Mouse (Mus musculus) intestine, embryonic 15.5 days (tissue): ENCODE measurements around the gene B3gnt8. TPM values are rescaled to one million over a fixed set of nuclear protein-coding genes. Genes with fewer than 3 reads are reported as not detected.

Source experiments
- ATAC-seq: fragments of 200-750 bp; cut with Nextera tagmentation; 2 replicates; pipeline ENCODE4 v1.8.0; 2017; ENCODE audit warnings: moderate TSS enrichment, moderate library complexity
- H3K27ac ChIP-seq: fragments of 300-500 bp; sonication (generic); 2 replicates; pipeline ENCODE4 v1.5.1; 2015; ENCODE audit warnings: mild to moderate bottlenecking, inconsistent platforms
- H3K27me3 ChIP-seq: fragments of 300-500 bp; sonication (generic); replicated peaks from 2 replicates; pipeline ENCODE4 v1.6.1; 2015; ENCODE audit warnings: inconsistent platforms
- H3K36me3 ChIP-seq: fragments of 300-500 bp; sonication (generic); 2 replicates; pipeline ENCODE4 v1.6.1; 2015; ENCODE audit warnings: inconsistent platforms
- H3K4me1 ChIP-seq: fragments of 300-500 bp; sonication (generic); replicated peaks from 2 replicates; pipeline ENCODE4 v1.6.1; 2015; ENCODE audit warnings: inconsistent platforms
- H3K4me2 ChIP-seq: fragments of 300-500 bp; sonication (generic); replicated peaks from 2 replicates; pipeline ENCODE4 v1.6.1; 2015; ENCODE audit warnings: mild to moderate bottlenecking, inconsistent platforms
- H3K4me3 ChIP-seq: fragments of 300-500 bp; sonication (generic); replicated peaks from 2 replicates; pipeline ENCODE4 v1.5.1; 2015; ENCODE audit warnings: inconsistent platforms
- H3K9ac ChIP-seq: fragments of 300-500 bp; sonication (generic); 2 replicates; pipeline ENCODE4 v1.6.1; 2015; ENCODE audit warnings: inconsistent platforms
- H3K9me3 ChIP-seq: fragments of 300-500 bp; sonication (generic); 2 replicates; pipeline ENCODE4 v1.6.1; 2016; ENCODE audit warnings: inconsistent platforms
- WGBS: fragments of 180-500 bp; shearing (Covaris S2); methylation state at CpG from one replicate; pipeline ENCODE4 v1.1.7; 2015; 5-methylcytosine and 5-hydroxymethylcytosine counted together
- polyA plus RNA-seq: library from polyadenylated mRNA; unstranded; fragments of >200 nt; fragmentation: Nextera tagmentation; extraction: Ambion mirVana; gene quantifications from 2 replicates; pipeline ENCODE4 v1.2.1, GENCODE M21; 2015

Gene B3gnt8
- polyA plus RNA-seq, 1 experiment from 2014 or later = 7.1 TPM

DNA sequence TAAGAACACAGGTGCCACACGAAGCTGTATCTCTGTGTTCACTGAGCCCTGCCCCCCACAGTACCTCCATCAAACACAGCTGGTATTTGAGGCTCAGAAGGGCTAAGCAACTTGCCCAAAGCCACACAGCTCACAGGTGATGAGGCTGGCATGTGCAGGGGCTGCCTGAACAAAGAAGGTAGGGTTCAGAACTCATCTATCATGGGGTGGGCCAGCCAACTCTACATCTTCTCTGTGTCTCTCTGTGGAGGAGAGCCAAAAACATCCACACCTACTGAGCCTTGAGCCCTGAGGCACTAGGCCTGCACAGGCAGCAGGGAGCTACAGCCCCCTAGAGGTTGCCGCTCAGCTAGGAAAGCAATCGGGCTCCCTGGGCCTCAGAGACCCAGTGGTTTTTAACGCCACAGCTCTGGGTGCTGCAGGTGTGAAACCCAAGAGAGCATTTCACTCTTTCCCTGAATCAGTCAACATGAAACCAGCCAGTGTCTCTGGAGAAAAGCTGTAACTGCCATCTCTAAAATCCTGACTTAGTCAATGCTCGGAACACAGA lies 21.2 kb downstream of the B3gnt8 start:
- no peak overlapping the region for H3K4me3 ChIP-seq
- H3K27ac ChIP-seq = no peak overlapping the region
- no peak for ATAC-seq
- no peaks in the 10 kb centered on the region for H3K27me3 ChIP-seq
- no peak overlapping the region for H3K9ac ChIP-seq
- H3K4me1 ChIP-seq = no peaks in the 10 kb centered on the region
- no peak overlapping the region for H3K4me2 ChIP-seq
- no peaks in the 10 kb centered on the region for H3K9me3 ChIP-seq
- 53% methylated on average over 5 of the region's 5 CpGs for WGBS
- H3K36me3 ChIP-seq = no peaks in the 10 kb centered on the region

DNA sequence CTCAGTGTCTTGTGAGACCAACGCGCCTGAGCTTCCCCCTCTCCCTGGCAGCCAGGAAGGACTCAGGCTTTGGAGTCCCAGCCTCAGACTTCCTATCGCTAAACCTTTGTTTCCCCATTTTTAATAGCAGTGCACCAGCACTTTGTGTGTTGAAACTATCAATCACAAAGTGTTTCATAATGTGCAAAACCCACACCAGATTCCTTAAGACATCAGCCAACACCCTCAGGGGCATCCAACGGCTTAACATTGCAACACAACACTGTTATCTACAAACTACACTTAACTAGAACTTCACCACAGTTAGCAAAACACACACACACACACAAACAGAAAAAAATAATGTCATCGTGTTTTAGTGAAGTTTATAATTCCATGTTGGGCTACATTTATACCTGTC lies 23.4 kb downstream of the B3gnt8 start:
- no peaks in the 10 kb centered on the region for H3K4me1 ChIP-seq
- H3K36me3 ChIP-seq = no peaks in the 10 kb centered on the region
- H3K9ac ChIP-seq = no peak overlapping the region
- no peaks in the 10 kb centered on the region for H3K9me3 ChIP-seq
- no peak overlapping the region for H3K4me2 ChIP-seq
- ATAC-seq = no peak
- WGBS = 76% methylated on average over 5 of the region's 5 CpGs
- H3K27ac ChIP-seq = no peak overlapping the region
- H3K27me3 ChIP-seq = no peaks in the 10 kb centered on the region
- no peak overlapping the region for H3K4me3 ChIP-seq

DNA sequence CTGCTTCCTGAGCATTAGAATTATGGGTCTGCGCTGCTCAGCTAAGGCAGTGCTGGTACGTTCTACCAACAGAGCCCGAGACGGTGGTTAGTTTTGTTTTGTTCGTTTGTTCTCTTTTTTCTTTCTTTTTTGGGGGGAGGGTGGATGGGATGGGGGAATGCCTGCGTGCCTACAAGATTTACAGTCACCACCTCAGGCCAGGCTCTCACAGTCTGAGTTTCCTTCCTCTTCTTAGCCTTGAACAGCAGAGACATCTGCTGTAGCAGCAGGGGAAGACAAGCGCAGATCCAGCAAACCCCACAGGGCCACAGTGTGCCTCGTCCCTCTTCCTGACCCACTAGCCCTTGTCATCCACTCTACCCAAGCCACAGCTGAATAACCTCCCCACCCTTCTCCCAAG lies 24.8 kb downstream of the B3gnt8 start:
- no peak overlapping the region for H3K4me3 ChIP-seq
- ATAC-seq = no peak
- H3K4me1 ChIP-seq = no peaks in the 10 kb centered on the region
- WGBS = 89% methylated on average over 8 of the region's 8 CpGs
- no peak overlapping the region for H3K9ac ChIP-seq
- H3K27ac ChIP-seq = no peak overlapping the region
- no peaks in the 10 kb centered on the region for H3K36me3 ChIP-seq
- H3K27me3 ChIP-seq = no peaks in the 10 kb centered on the region
- H3K9me3 ChIP-seq = no peaks in the 10 kb centered on the region
- no peak overlapping the region for H3K4me2 ChIP-seq

DNA sequence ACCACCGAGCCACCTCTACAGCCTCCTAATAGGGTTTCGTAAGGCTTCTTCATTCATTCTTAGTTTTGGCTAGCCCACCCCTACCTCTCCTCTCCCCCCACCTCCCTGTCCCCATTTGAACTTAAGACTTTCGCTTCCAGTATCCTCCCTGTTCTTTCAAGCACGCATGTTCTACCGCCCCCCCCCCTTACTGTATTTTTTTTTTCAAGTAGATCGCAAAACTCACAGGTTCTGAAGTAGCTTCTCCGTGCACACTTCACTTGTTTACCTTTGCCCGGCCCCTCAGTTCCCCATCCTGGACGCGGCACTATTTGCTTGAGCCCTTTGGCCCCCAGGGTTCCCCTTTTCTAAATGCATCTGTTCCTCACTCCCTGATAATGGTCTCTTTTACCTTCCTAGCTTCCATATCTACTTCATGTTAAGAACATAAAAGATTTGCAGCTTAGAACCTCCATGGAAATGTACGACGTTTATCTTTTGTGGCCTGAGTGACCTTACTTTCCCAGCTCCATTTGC lies 25.8 kb downstream of the B3gnt8 start:
- Histone ChIP-seq H3K4me3 (no peak overlapping the region), H3K9me3 (no peaks in the 10 kb centered on the region), H3K4me2 (no peak overlapping the region), H3K27me3 (no peaks in the 10 kb centered on the region), H3K27ac (no peak overlapping the region), H3K36me3 (no peaks in the 10 kb centered on the region), H3K4me1 (no peaks in the 10 kb centered on the region), H3K9ac (no peak overlapping the region)
- WGBS = 77% methylated on average over 12 of the region's 12 CpGs
- ATAC-seq = no peak

- Histone ChIP-seq H3K4me3 (no peak overlapping the region), H3K4me1 (peaks cover 10% of the 10 kb centered on the region; the same call in 1 of the 2 replicates), H3K9me3 (no peaks in the 10 kb centered on the region), H3K4me2 (no peak overlapping the region), H3K27me3 (no peaks in the 10 kb centered on the region), H3K36me3 (no peaks in the 10 kb centered on the region), H3K27ac (no peak overlapping the region), H3K9ac (no peak overlapping the region)
- no peak for ATAC-seq
- 70% methylated on average over 11 of the region's 11 CpGs for WGBS
These were observed 29.4 kb downstream of the B3gnt8 start for GRCm38 (mm10) chr7:25655601-25656428.

GRCm38 (mm10) chr7:25657785-25658184 lies 31.3 kb downstream of the B3gnt8 start:
- Histone ChIP-seq H3K27me3 (no peaks in the 10 kb centered on the region), H3K4me2 (peak overlapping the region; percentile 76), H3K36me3 (no peaks in the 10 kb centered on the region), H3K9me3 (no peaks in the 10 kb centered on the region), H3K4me3 (peak overlapping the region; percentile 55), H3K9ac (peak overlapping the region; percentile 61), H3K4me1 (peaks cover 10% of the 10 kb centered on the region; the same call in 1 of the 2 replicates), H3K27ac (no peak overlapping the region)
- 37% methylated on average over 10 of the region's 10 CpGs for WGBS
- no peak for ATAC-seq

DNA sequence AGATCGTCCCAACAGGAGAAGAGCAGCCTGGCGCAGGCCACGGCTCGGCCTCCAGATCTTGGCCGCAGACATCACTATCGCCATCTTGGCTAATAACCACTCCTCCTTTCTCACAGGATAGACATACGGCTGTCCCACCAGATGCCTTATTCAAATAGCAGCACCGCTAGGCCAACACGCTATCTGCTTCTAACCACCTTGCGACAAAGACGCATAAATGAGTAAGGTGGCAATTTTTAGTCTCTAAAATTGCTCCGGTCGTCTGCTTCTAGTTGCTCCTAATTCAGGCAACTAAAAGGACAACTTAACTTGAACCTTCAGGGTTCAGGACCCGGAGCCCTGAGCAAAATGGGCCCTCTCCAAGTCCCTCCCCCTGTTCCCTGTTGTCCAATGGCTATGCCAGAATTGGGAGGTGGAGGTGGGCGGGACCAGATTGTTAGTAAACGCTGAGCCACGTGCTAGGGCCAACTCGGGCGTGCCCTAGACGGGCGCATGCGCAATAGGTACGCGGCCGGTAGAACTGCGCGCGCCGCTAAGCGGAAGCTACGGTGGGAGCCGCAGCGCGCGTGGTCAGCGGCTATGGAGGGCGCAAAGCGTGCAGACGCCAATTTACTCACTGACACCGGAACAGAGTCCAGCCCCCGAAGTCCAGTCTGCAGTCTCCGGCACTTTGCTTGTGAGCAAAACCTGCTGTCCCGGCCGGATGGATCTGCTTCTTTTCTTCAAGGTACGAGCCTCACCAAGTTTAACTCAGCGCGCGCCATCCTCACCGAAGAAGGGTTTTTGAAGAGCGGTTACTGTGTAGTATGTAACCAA lies 32.4 kb downstream of the B3gnt8 start, which contains the start of the genes Bckdha and Exosc5:
Gene Bckdha (minus strand): TSS at position 325 of the 816 bp plus-strand sequence.
Gene Exosc5 (plus strand): TSS at position 508 of the 816 bp plus-strand sequence.
- Histone ChIP-seq H3K36me3 (no peaks in the 10 kb centered on the region), H3K4me1 (peaks cover 10% of the 10 kb centered on the region; the same call in 1 of the 2 replicates), H3K27me3 (no peaks in the 10 kb centered on the region), H3K4me3 (peak within 1 kb of the TSS; percentile 55), H3K4me2 (peak within 1 kb of the TSS; percentile 76), H3K27ac (peak within 1 kb of the TSS; percentile 57; the same call in 1 of the 2 replicates), H3K9me3 (no peaks in the 10 kb centered on the region), H3K9ac (peak within 1 kb of the TSS; percentile 61)
- under 1% methylated on average over 50 of the region's 50 CpGs for WGBS
- ATAC-seq = peak; percentile 100

DNA sequence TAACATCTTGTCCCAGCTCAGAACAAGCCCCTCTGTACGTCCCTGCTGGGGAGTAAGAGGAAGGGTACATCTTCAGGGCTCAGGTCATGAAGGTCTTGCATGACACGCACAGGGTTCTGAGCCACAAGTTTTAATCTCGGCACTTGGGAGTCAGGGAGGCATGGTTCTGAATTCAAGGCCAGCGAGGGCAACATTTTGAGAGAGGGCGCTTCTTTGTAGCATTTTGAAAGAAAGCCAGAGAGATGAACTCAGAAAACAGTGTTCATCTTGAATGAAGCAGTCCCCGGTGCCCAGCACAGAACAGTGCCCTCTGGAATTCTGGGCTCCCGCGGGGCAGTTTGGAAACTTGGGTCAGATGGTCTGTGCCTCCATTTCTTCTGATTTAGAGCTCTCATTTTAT lies 39.9 kb downstream of the B3gnt8 start:
- 93% methylated on average over 8 of the region's 8 CpGs for WGBS
- Histone ChIP-seq H3K27me3 (no peaks in the 10 kb centered on the region), H3K36me3 (peaks cover 16% of the 10 kb centered on the region; the same call in 1 of the 2 replicates), H3K4me1 (no peaks in the 10 kb centered on the region), H3K4me3 (no peak overlapping the region), H3K9me3 (no peaks in the 10 kb centered on the region), H3K27ac (no peak overlapping the region), H3K9ac (no peak overlapping the region), H3K4me2 (no peak overlapping the region)
- ATAC-seq = no peak

DNA sequence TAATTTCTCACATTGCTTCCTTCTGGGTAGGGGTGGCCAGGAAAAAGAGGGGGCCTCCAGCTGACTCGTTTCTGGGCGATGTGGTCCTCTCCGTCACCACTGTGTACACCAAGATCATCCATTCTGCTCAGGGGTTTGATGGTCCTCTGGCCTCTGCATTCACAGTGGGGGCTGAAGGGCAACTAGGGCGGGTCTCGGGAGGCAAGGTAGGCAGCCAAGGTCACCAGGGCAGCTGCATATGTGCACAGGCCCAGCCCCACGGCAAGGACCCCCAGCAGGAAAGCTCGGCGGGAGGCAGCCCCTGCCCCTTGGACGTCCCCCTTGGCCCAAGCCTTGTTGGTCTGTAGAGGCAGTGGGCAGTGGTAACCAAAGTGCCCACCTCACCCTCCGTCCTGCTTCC lies 42.7 kb downstream of the B3gnt8 start:
- no peak overlapping the region for H3K4me2 ChIP-seq
- no peaks in the 10 kb centered on the region for H3K9me3 ChIP-seq
- WGBS = 87% methylated on average over 10 of the region's 10 CpGs
- H3K9ac ChIP-seq = no peak overlapping the region
- H3K4me3 ChIP-seq = no peak overlapping the region
- no peak overlapping the region for H3K27ac ChIP-seq
- ATAC-seq = no peak
- peaks cover 16% of the 10 kb centered on the region; the same call in 1 of the 2 replicates for H3K36me3 ChIP-seq
- no peaks in the 10 kb centered on the region for H3K4me1 ChIP-seq
- H3K27me3 ChIP-seq = peaks cover 11% of the 10 kb centered on the region

DNA sequence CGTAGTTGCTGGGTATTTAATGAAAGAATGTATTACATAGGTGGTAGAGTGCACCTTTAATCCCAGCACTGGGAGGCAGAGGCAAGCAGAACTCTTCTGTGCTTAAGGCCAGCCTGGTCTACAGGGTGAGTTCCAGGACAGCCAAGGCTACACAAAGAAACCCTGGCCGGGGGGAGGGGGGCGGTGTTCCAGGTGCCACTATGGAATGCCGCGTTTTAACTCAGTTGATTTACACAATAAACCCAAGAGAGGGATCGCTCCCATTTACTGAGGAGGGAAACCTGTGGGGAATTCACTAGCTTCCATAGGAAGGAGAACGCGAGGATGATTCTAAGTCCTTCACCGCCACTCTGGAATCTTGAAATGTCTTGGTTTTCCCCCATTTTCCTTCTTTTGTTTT lies 43.2 kb downstream of the B3gnt8 start:
- ATAC-seq = no peak
- Histone ChIP-seq H3K27me3 (peaks cover 16% of the 10 kb centered on the region), H3K27ac (no peak overlapping the region), H3K9ac (no peak overlapping the region), H3K4me3 (no peak overlapping the region), H3K9me3 (no peaks in the 10 kb centered on the region), H3K36me3 (peaks cover 16% of the 10 kb centered on the region; the same call in 1 of the 2 replicates), H3K4me2 (no peak overlapping the region), H3K4me1 (peaks cover 2% of the 10 kb centered on the region)
- WGBS = 72% methylated on average over 9 of the region's 9 CpGs

DNA sequence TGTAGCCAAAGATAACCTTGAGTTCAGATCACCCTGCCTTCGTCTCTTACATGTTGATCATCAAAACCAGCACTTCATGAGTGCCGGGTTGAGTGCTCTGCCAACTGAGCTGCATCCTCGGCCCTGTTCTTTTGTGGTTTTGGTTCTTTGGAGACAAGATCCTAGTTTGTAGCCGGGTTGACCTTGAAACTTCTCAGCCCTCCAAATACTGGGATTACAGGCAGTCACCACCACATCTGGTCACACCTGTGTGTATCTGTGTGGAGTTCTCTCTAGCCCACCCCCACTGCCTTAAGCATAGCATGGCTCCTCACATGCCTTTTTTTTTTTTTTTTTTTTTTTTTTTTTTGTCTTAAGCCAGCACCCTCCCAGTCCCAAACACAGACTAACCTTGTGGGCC lies 43.6 kb downstream of the B3gnt8 start:
- no peak for ATAC-seq
- Histone ChIP-seq H3K27me3 (peaks cover 21% of the 10 kb centered on the region), H3K4me2 (no peak overlapping the region), H3K4me3 (no peak overlapping the region), H3K4me1 (peaks cover 6% of the 10 kb centered on the region), H3K27ac (no peak overlapping the region), H3K9ac (no peak overlapping the region), H3K9me3 (no peaks in the 10 kb centered on the region), H3K36me3 (peaks cover 12% of the 10 kb centered on the region; the same call in 1 of the 2 replicates)
- 97% methylated on average over 4 of the region's 4 CpGs for WGBS

DNA sequence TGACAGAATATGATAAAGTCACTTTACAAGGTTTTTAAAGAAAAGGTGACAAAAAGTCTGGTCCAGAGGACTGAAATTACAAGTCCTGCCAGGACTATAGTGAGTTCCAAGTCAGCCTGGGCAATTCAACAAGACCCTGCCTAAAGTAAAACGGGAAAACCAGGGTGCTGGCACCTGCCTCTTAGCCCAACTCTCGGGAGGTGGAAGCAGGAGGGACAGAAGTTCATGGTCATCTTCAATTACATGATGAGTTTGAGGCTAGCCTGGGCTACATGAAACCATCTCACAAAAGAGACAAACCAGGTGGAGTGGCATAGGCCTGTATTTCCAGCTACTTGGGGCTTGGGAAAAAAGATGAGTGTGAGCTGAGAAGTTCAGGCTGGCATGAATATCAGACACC lies 45.2 kb downstream of the B3gnt8 start:
- no peak overlapping the region for H3K4me2 ChIP-seq
- 0 out of 2 replicates have a peak, but pooled peaks cover 5% of the 10 kb centered on the region for H3K36me3 ChIP-seq
- H3K4me1 ChIP-seq = peaks cover 12% of the 10 kb centered on the region
- H3K4me3 ChIP-seq = no peak overlapping the region
- H3K9me3 ChIP-seq = no peaks in the 10 kb centered on the region
- no peak overlapping the region for H3K9ac ChIP-seq
- 70% methylated on average over 2 of the region's 2 CpGs for WGBS
- peaks cover 26% of the 10 kb centered on the region for H3K27me3 ChIP-seq
- no peak for ATAC-seq
- no peak overlapping the region for H3K27ac ChIP-seq
